Mouse (Mus musculus) monocyte, adult 5-6 weeks (primary cell): ENCODE results near the gene Gnai2. TPM values are rescaled to one million over a fixed set of nuclear protein-coding genes. Genes with fewer than 3 reads are reported as not detected.
A peak's percentile ranks its signal among the peaks of the same experiment; 100 is the strongest.

Source experiments
- ATAC-seq: fragments of 153-309, 156-312 bp; replicated peaks from 2 replicates; pipeline ENCODE4 v1.8.0; 2017; ENCODE audit warnings: mild to moderate bottlenecking; ENCODE audit not compliant: low TSS enrichment, insufficient number of reproducible peaks, severe bottlenecking, poor library complexity, low FRiP score
- total RNA-seq: library from RNA; stranded (forward); fragments of 200-1000, 200-491, 200-594 nt; gene quantifications from 3 replicates; pipeline ENCODE4 v1.2.3, GENCODE M21; 2017

Gene Gnai2
- 646 to 794 TPM (median 705 TPM) in 3 replicates for total RNA-seq

DNA sequence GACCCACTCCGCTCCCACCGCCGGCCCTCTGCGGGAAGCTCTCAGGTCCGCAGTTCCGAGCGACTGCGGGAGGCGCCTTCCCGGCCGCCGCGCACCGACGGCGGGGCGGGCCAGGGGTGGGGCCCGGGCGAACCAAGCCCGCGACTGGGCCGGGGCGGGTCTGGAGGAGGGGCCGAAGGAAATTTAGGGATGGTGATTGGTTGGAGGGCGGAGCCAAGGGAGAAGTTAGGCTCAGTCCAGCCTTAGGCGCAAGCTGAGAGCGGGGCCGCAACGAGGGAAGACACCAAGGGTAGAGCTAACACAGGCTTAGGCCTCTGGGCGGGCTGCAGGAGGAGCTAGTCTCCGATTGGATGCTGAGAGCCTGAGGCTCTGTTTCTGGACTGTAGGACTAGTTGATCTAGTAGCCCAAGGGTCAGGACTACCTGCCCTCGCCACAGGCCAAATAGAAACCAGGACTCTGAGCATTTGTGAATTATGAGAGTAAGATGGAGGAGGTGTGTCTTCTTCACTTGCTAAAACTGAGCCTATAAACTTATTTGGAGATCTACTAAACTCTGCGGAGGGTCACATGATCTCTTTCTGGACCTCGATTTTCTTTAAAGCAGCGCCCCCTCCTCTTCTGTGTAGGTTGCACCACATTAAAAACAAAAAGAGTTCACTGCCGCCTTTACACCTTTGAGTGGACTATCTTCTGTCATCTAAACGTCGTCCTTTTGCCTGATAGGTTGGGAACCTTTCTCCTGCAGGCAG, at the start of gene Gnai2:
Gene Gnai2, minus strand, starts transcription at position 89 of the 750 bp plus-strand sequence.
- peak; percentile 90 for ATAC-seq

DNA sequence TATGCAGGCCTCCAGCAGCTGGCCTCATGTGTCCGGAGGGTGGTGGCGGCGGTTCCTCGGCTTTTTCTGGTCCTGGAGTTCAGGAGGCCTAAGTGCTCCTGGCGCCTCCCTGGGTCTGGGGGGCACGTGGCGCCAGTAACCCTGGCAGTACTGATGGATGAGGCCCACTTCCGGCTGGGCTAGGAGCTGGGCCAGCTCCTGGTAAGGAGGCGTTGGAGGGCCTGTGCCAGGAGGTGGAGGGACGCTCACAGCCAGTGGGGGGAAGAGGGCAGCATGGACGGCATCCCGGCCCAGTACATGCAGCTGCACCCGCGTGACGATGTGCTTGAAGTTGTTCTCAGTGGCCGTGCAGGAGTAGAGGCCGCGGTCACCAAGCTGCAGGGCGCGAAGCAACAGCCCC, 47.2 kb upstream of the Gnai2 start:
- ATAC-seq = no peak

DNA sequence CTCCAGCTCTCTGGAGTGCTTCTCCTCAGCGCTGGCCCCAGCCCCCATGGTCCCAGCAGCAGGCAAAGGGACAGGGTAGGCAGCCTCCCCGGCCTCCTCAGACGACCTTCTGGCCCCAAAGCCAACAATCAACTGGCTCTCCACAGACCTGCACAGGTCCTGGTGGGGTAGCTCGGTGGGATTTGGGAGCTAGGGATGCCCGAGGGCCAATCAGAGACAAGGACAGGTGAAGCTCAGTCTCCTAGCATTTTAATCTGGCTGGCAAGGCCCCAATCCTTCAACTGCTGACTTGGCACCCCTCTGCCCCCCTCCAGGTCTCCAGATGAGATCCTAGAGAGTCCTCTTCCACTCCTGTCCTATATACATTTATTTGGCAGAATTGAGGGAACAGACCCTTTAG, 44.3 kb upstream of the Gnai2 start, which contains the start of gene Gnat1:
Gene Gnat1, minus strand, starts transcription at position 212 of the 400 bp plus-strand sequence.
- ATAC-seq = no peak

DNA sequence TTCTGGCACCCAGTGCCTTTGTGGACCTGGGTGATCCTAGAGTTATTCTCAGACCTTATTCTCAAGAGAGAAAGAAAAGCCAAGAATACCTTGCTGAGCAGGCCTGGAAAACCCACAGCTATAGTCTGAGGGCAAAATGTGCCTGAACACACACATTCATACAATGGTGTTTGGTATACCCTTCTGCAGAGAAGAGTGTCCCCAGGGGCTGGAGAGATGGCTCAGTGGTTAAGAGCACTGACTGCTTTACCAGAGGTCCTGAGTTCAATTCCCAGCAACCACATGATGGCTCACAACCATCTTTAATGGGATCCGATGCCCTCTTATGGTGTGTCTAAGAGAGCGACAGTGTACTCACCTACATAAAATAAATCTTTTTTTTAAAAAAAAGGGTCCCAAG, 43.7 kb upstream of the Gnai2 start:
- ATAC-seq = no peak

DNA sequence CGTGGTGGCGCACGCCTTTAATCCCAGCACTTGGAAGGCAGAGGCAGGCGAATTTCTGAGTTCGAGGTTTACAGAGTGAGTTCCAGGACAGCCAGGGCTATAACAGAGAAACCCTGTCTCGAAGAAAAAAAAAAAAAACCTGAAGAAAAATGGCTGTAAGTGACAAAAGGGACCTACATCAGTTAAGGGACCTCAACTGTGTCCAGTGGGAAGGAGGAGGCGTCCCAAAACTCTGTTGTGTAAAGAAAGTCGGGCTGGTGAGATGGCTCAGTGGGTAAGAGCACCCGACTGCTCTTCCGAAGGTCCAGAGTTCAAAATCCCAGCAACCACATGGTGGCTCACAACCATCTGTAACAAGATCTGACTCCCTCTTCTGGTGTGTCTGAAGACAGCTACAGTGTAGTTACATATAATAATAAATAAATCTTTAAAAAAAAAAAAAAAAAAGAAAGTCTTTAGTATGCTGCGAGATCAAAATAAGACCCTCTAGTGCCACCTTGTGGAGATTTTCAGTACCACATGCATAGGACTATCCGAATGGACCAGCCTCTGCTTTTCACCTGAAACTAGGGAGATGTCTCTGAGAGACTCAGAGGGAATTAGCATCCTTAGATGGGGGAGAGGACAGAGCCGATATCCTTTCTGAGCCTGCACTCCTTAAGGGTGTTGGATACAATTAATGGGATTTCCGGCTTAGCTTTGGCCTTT, 42.8 kb upstream of the Gnai2 start:
- ATAC-seq = 0 out of 2 replicates have a peak, but pooled peaks have one; percentile 17

DNA sequence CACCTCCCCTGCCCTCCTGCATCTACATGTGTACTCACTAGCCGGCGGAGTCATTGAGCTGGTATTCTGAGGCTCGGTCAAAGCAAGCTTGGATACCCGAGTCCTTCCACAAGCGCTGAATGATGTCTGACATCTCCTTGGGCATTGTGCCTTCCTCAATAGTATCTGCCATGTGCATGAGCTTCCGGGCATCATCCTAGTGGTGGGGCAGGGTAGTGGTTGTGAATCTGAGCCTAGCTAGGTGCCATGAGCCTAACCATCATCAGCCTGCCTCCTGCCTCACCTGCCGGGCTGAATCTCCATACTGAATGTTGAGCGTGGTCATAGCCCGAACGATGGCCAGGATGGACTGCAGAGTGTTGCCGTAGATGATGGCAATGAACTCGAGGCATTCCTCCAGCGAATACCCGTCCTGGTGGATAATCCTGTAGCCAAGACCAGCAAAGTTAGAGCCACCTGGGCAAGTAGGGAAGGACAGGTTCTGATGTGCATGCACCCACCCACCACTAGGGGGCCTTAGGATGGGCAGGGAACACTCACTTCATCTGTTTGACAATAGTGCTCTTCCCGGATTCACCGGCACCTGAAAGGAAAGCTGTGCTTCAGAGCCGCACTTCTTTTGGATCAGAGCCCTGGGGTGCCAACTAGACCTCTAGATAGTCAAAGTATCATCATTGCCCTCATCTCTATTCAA, 42.1 kb upstream of the Gnai2 start:
- ATAC-seq = peak; percentile 40; the same call in 1 of the 2 replicates

DNA sequence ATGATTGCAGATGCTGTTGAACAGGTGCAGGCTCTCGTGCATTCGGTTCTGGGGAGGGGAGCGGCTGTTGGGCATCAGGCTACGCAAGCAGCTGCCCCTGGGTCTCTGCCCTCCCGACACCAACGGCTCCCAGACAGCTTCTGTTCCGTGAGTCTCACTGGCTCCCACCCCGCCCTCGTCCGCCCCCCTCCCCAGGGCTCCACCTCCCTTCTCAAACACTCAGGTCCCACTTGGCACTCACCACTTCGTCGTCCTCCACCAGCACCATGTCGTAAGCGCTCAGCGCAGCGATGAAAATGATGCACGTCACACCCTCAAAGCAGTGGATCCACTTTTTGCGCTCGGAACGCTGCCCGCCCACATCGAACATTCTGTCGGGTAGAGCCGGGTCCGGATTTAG, 41.1 kb upstream of the Gnai2 start:
- ATAC-seq = no peak

DNA sequence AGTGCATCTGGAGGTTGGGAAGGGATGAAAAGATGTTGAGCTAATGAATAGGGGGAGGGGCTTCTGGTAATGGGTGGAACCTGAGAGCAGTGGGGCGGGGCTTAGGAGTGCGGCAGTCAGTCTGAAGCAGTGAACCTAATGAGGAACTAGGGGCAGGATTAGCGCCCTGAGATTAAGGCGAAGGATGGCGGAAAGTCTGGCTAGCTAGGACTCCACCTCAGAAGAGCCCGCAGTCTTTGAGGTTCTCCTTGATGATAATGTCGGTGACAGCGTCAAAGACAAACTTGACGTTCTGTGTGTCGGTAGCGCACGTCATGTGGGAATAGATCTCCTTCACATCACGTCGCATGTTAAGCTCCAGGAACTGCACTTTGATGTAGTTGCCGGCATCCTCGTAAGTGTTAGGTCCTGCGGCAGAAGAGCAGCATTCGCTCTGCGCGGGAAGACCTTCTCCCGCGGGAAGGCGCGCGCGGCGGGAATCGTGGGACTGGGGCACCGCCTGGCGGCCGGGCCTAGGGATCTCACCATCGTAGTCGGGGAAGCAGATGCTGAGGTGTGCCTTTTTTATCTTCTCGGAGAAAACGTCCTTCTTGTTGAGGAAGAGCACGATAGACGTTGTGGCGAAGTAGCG, 40.6 kb upstream of the Gnai2 start:
- ATAC-seq = peak; percentile 65

DNA sequence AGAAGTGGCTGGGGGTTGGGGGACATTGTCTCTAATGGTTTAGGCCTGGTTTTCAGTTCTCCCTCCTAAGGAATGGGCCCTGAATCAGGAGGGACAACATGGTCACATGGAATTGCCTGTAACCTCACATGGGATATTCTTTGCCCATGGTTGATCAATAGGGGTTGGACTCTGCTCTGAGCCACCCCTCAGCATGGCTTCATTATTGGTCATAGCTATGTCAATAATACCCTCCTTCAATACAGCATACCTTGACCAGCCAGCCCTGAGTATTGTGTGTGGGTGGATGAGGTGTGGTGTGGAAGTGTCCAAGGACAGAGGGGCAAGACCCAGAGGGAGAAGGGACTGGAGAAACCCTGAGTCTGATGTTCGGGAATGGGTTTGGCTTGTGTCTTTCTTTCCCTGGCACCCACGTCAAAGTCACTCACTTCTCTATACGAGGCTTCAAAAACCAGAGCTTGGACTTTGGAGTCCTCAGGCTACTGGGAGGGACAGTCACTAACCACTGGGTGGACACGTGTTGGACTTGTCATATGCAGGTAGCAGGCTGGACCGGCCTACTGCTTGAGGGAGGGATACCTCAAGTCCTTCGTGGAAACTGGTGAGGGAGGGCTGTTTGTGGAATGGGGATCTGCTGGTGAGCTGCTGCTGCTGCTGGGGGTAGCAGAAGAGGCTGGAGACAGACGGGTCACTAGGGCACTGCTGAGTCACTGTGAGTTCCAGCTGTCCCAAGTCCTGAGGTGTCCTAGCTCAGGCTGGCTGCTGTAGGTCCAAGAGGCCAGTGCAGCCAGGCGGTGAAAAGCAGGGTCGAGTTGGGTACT, 39.7 kb upstream of the Gnai2 start:
- ATAC-seq = no peak

DNA sequence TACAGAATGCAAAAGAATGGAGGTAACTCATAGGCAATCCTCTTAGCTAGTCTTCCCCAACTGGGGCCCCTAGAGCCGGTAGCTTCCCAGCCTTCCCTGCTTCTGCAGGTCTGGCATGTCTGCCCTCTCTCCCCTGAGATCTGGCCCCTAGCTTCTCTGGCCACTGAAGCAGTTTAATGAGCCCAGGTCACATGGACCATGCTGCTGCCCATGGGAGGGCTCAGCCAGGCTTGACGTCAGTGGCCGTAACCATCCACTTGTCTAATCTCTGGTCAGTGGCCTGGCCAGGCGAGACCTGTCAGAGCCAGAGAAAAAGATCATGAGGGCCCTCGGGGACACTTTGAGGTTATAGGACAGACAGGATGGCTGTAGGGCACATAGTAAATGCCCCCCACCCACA, 35.1 kb upstream of the Gnai2 start:
- ATAC-seq = no peak

DNA sequence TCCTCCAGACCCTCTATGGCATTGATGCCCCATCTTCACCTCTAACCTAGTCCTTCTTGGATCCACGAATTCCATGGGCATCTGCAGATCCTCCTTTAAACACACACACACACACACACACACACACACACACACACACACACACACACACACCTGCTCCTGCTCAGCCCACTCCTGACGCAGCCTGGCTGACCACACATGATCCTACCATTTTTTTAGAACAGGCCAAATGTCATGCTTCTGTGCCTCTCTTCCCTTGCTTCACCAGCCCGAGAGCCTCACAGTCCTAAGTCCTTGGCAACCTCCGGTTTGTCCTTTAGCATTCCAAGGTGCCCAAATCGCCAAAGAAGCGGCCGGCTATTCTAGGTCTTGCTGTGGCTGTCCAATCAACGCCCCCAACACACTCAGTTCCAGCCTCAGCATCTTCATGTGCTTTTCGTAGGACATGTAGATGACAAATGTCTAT, 34.3 kb upstream of the Gnai2 start, which contains the start of gene Slc38a3:
Gene Slc38a3, minus strand, starts transcription at position 51 of the 466 bp plus-strand sequence.
- ATAC-seq = no peak

DNA sequence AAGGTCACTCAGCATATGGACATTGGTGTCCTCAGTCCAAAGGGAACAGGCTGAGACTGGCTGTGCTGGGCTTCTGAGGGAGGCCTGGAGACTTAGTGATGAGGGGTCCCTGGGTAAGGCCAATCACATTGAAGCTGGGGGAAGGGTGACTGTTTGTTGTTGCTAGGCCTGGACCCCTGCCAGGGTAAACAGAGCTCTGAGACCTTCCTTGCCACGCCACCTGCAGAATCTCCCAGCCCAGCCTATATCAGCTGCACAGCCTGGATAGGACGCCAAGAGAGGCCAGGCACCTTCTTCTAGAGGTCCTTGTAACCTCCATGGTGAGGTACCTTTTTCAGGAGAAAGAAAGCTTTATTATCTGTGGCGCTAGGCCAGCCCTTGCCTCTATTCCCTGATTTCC, 33.7 kb upstream of the Gnai2 start:
- no peak for ATAC-seq

DNA sequence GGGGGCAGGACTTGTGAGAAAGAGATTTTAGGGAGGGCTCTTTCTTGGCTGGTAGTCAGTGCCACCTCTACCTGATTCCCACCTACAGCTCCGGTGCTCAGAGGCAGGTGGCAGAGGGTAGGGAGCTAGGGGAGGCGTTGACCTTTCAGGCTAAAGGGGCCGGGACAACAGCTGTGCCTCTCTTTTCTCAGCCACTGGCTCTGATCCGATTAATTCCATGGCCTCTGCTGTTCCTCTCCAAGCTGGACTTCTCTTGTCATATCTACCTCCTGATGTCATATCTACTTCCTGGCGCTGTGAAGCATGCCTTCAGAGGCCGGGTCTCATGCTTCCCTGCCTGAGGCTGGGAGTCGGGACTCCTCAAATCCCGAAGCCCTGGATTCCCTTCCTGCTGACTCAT, 32.8 kb upstream of the Gnai2 start:
- ATAC-seq = no peak

DNA sequence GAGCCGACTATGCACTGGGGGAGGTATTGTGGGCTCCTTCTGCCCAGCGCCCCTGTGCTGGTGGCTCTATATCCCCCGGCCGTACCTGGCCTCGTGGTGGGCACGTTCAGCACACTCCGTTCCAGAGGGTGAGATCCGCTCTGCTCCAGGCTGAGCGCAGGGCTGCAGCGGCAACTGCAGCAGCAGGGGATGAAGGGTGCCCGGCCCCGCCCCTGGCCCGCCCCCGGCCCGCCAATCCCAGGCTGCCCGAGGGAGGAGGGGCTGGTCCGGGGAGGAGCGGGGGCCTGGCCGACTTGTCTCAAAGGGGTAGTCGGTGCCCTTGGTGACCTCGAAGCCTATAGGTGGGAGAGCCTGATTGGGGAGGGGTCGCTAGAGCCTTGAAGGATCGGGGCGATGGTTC, 32.1 kb upstream of the Gnai2 start:
- ATAC-seq = no peak

DNA sequence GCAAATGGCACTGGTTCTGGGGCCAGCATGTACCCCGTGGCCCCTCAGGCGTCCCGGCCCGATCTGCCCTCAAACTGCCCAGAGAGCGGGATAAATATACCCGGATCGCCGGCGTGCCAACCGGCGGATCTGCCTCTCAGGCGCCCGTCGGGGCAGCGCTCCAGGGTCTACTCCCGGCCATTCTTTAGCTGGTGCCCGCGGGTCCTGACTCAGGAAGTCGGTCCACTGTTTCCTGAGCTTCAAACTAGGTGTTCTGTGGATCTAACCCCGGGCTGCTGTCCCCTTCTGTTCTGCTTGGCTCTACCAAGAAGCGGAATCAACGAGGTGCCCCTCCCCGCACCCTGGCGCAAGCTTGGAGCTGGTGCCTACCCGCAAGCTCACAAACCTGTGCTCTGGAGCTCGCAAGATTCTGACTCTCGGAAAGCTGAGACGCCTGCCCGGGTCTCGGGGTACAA, 31.6 kb upstream of the Gnai2 start:
- no peak for ATAC-seq

DNA sequence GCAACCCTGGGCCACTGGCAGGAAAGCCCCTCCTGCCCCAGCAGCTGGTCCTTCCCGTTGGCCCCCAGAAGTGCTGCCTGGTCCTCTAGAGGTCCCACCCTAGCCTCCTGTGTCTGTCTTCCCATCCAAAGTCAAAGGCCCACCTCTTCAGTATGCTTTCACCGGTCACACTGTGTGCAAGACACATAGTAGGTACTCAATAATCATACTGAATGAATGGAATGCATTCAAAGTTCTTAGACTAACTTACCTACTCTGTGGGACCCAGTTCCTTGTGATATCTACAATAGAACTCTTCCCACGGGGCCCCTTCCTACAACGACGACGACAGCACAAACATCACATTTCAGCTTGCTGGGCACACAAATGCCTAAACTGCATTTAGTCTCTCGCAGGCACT, 30.1 kb upstream of the Gnai2 start:
- no peak for ATAC-seq

DNA sequence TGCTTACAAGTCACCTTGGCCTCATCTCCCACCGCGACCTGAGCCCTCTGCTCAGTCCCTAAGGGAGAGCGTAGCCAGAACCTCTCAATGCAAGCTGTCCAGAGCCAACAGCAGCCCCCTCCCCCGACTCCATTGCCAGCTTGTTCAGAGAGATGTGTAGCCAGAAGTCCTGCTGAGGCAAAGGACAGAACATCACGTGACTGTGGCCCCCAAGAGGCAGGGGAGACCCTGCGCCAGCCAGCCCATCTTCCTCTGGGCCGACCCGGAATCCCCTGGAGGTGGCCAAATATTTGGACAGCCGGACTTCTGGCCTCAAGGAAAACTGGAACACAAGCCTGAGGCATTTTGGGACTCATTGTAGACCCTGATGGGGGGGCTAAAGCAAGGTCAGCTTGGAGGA, 28.4 kb upstream of the Gnai2 start:
- no peak for ATAC-seq

DNA sequence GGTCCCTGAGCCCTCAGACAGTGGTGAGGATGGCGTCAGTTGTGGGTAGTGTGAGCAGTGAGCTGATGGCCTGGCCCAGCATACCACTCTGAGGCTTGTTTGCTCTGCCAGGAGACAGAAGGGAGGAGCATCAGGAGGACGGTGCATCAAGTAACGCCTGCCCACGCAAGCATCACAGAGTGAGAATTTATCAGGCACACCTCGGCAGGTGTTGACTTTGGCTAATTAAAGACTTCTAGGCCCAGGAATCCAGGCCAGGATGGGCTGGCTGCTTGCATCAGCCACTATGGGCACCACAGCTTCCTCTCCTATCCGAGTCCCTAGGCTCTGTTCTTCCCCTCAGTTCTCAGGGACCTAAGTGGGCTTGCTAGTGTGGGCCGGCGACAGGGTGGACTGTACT, 27.2 kb upstream of the Gnai2 start:
- no peak for ATAC-seq
